Mouse (Mus musculus) heart, embryonic 10.5 days (tissue): ENCODE measurements around the gene Dlg5. TPM values are rescaled to one million over a fixed set of nuclear protein-coding genes. Genes with fewer than 3 reads are reported as not detected.
A peak's percentile ranks its signal among the peaks of the same experiment; 100 is the strongest.

Experiments used
- DNase-seq: peaks from one replicate; pipeline ENCODE4 v3.0.0-alpha.2; 2017; ENCODE audit warnings: low spot score
- H3K27ac ChIP-seq: fragments of 300-500 bp; sonication (generic); 2 replicates; pipeline ENCODE4 v1.5.1; 2016; ENCODE audit warnings: mild to moderate bottlenecking
- H3K27me3 ChIP-seq: fragments of 300-500 bp; sonication (generic); 2 replicates; pipeline ENCODE4 v1.6.1; 2016; ENCODE audit warnings: mild to moderate bottlenecking; ENCODE audit not compliant: poor library complexity, insufficient read depth, severe bottlenecking
- H3K36me3 ChIP-seq: fragments of 300-500 bp; sonication (generic); 2 replicates; pipeline ENCODE4 v1.6.1; 2016; ENCODE audit warnings: mild to moderate bottlenecking, moderate library complexity
- H3K4me1 ChIP-seq: fragments of 300-500 bp; sonication (generic); 2 replicates; pipeline ENCODE4 v1.6.1; 2016; ENCODE audit warnings: mild to moderate bottlenecking
- H3K4me3 ChIP-seq: fragments of 300-500 bp; sonication (generic); 2 replicates; pipeline ENCODE4 v1.5.1; 2016; ENCODE audit warnings: mild to moderate bottlenecking, moderate library complexity
- H3K9me3 ChIP-seq: fragments of 300-500 bp; sonication (generic); 2 replicates; pipeline ENCODE4 v1.6.1; 2016; ENCODE audit warnings: mild to moderate bottlenecking, moderate library complexity
- WGBS: fragments of 180-500 bp; shearing (Covaris S2); methylation state at CpG from one replicate; pipeline ENCODE4 v1.1.7; 2016; 5-methylcytosine and 5-hydroxymethylcytosine counted together
- polyA plus RNA-seq: library from polyadenylated mRNA; unstranded; fragments of >200 nt; fragmentation: Nextera tagmentation; extraction: Ambion mirVana; gene quantifications from 2 replicates; pipeline ENCODE4 v1.2.1, GENCODE M21; 2016

The Dlg5 gene
- polyA plus RNA-seq, 1 experiment from 2014 or later = 15.1 TPM

DNA sequence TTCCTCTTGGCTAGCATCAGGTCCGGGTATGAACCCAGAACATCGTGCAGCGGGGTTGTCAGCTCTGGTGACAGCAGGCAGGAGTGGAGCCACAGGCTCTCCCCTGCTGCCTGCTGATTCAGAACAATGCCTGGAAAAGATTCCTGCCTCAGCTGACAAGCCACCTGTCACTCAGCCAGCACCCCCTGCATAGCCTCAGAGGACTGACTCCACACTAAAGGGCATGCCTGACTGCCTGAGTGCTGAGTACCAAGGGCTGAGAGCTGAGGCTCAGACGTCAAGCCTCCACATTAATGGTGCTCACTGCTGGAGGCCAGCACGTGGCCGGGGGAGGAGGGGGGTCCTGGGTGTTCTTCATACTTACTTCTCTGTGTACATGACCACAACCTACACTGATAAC, 72.4 kb downstream of the Dlg5 start:
- DNase-seq = no peak
- H3K36me3 ChIP-seq = peaks cover 83% of the 10 kb centered on the region
- WGBS = 58% methylated on average over 6 of the region's 6 CpGs

GRCm38 (mm10) chr14:24171639-24172311, 73.9 kb downstream of the Dlg5 start:
- 88% methylated on average over 13 of the region's 13 CpGs for WGBS

More for the DNA sequence above, 72.4 kb downstream of the Dlg5 start:
- Histone ChIP-seq H3K9me3 (no peaks in the 10 kb centered on the region), H3K27me3 (no peaks in the 10 kb centered on the region), H3K27ac (peak overlapping the region; percentile 4; the same call in 1 of the 2 replicates), H3K4me3 (no peak overlapping the region), H3K4me1 (peaks cover 30% of the 10 kb centered on the region; the same call in 1 of the 2 replicates)

GRCm38 (mm10) chr14:24166046-24166445, 79.7 kb downstream of the Dlg5 start:
- WGBS = 80% methylated on average over 8 of the region's 8 CpGs
- Histone ChIP-seq H3K27ac (no peak overlapping the region), H3K4me1 (peaks cover 15% of the 10 kb centered on the region; the same call in 1 of the 2 replicates), H3K36me3 (peaks cover 79% of the 10 kb centered on the region), H3K4me3 (no peak overlapping the region), H3K27me3 (no peaks in the 10 kb centered on the region), H3K9me3 (no peaks in the 10 kb centered on the region)
- DNase-seq = no peak

More at GRCm38 (mm10) chr14:24171639-24172311, 73.9 kb downstream of the Dlg5 start:
- Histone ChIP-seq H3K36me3 (peaks cover 82% of the 10 kb centered on the region), H3K4me3 (no peak overlapping the region), H3K27me3 (no peaks in the 10 kb centered on the region), H3K9me3 (no peaks in the 10 kb centered on the region), H3K4me1 (peaks cover 25% of the 10 kb centered on the region; the same call in 1 of the 2 replicates), H3K27ac (no peak overlapping the region)
- no peak for DNase-seq

GRCm38 (mm10) chr14:24164721-24165367, 80.9 kb downstream of the Dlg5 start:
- H3K4me1 ChIP-seq = 0 out of 2 replicates have a peak, but pooled peaks cover 4% of the 10 kb centered on the region
- no peak overlapping the region for H3K27ac ChIP-seq
- H3K9me3 ChIP-seq = no peaks in the 10 kb centered on the region
- WGBS = 90% methylated on average over 8 of the region's 8 CpGs
- DNase-seq = no peak
- H3K27me3 ChIP-seq = no peaks in the 10 kb centered on the region
- H3K4me3 ChIP-seq = no peak overlapping the region
- peaks cover 70% of the 10 kb centered on the region for H3K36me3 ChIP-seq

GRCm38 (mm10) chr14:24162856-24163255, 82.9 kb downstream of the Dlg5 start:
- H3K4me1 ChIP-seq = 0 out of 2 replicates have a peak, but pooled peaks cover 4% of the 10 kb centered on the region
- 80% methylated on average over 10 of the region's 10 CpGs for WGBS
- no peak for DNase-seq
- H3K36me3 ChIP-seq = peaks cover 66% of the 10 kb centered on the region
- H3K9me3 ChIP-seq = no peaks in the 10 kb centered on the region
- H3K27me3 ChIP-seq = no peaks in the 10 kb centered on the region
- H3K27ac ChIP-seq = no peak overlapping the region
- H3K4me3 ChIP-seq = no peak overlapping the region

DNA sequence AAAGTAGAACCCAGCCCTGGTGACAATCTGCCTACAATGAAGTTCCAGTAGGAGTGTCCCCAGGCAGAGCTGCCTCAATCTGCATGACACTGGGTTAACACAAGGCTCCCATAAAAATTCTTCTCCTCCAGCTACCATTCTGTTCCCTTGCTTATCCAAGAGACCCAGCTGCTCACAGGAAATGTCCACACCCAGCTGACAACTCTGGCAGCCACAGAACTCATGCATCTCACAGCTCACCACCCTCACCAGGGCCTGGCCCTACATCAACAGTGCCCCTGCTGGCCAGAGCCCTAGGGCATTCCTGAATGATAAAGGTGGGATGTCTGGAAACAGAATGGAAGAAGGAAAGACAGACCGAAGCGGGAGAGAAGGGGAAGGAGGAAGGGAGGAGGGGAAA, 96.8 kb downstream of the Dlg5 start:
- Histone ChIP-seq H3K27ac (no peak overlapping the region), H3K9me3 (no peaks in the 10 kb centered on the region), H3K4me3 (no peak overlapping the region), H3K27me3 (no peaks in the 10 kb centered on the region), H3K4me1 (peaks cover 13% of the 10 kb centered on the region), H3K36me3 (peaks cover 100% of the 10 kb centered on the region)
- WGBS = 58% methylated on average over 2 of the region's 2 CpGs
- DNase-seq = no peak

DNA sequence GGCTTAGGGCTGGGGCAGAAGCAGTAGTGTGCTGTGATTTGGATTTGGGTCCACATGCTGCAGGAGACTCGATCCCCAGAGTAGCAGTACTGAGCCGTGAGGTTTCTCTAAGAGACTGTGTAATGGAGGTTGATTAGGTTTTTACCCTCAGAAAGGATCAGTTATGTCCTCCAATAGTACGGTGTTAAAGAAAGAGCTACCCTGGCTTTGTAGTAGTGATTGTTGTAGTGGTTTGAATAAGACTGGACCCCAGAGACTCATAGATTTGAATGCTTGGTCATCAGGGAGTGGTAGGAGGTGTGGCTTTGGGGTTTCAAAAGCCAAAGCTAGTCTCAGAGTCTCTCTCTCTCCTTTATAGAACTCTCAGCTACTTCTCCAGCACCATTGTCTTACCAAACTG, 100.9 kb downstream of the Dlg5 start:
- peaks cover 88% of the 10 kb centered on the region for H3K36me3 ChIP-seq
- DNase-seq = no peak
- H3K27ac ChIP-seq = no peak overlapping the region
- 91% methylated on average over 3 of the region's 3 CpGs for WGBS
- no peaks in the 10 kb centered on the region for H3K9me3 ChIP-seq
- H3K4me1 ChIP-seq = peaks cover 31% of the 10 kb centered on the region
- H3K4me3 ChIP-seq = no peak overlapping the region
- no peaks in the 10 kb centered on the region for H3K27me3 ChIP-seq

GRCm38 (mm10) chr14:24144421-24144820, 101.3 kb downstream of the Dlg5 start:
- Histone ChIP-seq H3K9me3 (no peaks in the 10 kb centered on the region), H3K4me3 (no peak overlapping the region), H3K4me1 (peaks cover 28% of the 10 kb centered on the region), H3K27ac (no peak overlapping the region), H3K36me3 (peaks cover 85% of the 10 kb centered on the region), H3K27me3 (no peaks in the 10 kb centered on the region)
- no peak for DNase-seq
- 65% methylated on average over 8 of the region's 8 CpGs for WGBS

DNA sequence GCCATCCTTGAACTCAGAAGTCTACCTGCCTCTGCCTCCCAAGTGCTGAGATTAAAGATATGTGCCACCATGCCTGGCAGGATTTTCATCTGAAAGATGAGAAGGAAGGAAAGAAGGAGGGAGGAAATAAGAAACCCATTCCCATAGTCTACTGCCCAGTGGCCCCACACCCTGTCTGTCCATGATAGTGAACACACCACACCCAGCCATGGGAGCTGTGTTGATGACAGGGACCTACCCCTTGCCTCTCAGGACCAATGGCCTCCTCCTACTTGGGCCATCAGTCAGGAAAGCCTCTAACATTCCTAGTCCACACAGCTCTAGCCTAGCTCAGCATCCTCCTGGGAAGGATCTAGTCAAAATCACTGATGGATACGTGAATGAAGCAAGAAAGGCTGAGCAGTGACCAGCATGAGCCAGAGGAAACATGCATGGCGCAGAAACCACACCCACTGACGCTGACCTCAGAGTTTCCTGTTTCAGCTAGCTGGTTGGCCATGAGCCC, 102.7 kb downstream of the Dlg5 start:
- Histone ChIP-seq H3K27ac (peak overlapping the region; percentile 47; the same call in 1 of the 2 replicates), H3K9me3 (no peaks in the 10 kb centered on the region), H3K4me1 (peaks cover 23% of the 10 kb centered on the region), H3K27me3 (no peaks in the 10 kb centered on the region), H3K36me3 (peaks cover 85% of the 10 kb centered on the region), H3K4me3 (no peak overlapping the region)
- DNase-seq = no peak
- WGBS = 80% methylated on average over 3 of the region's 3 CpGs

DNA sequence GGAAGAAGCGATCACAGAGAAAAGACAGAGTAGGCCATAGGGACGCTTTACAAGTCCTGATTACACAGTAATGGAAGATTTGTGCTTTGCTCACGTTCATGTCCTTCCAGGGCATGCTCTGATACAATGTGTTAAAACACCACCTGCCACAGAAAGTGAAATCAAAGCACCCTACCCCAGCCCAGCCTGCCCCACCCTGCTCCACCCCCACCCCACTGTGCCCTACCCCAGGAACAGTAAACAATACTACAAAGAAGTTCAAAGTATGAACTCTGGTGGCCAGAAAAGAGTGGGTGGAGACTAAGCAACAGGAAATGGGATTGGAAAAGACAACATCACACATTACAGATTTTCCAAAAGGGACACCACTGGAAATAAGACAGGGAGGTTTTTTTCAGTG, 104.0 kb downstream of the Dlg5 start:
- Histone ChIP-seq H3K27ac (0 out of 2 replicates have a peak overlapping the region, but pooled peaks have one; percentile 32), H3K9me3 (no peaks in the 10 kb centered on the region), H3K4me3 (no peak overlapping the region), H3K4me1 (peaks cover 23% of the 10 kb centered on the region), H3K36me3 (peaks cover 85% of the 10 kb centered on the region), H3K27me3 (no peaks in the 10 kb centered on the region)
- no peak for DNase-seq
- WGBS = 67% methylated on average over 3 of the region's 3 CpGs

DNA sequence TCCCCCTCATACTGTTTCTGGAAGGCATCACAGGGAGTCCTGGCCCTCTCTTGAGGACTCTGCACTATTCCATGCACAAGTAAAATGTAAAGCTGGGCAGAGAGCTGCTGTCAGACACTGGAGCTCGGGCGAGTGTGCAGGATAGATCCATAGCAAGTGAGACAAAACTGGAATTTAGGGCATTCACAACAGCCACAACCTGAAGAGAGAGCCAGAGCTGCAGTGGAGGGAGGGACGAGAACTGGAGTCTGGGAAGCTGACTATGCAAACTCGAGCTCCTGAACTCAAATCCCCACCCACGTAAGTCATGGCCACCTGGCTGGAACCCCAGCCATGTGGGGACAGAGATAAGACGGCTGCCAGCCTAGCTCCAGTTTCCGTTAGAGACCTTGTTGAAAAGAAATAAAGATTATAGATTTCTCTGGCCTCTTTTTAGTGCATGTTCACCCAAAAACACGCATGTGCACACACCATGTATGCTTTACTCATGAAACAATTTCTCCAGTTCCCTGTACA, 105.4 kb downstream of the Dlg5 start:
- Histone ChIP-seq H3K9me3 (no peaks in the 10 kb centered on the region), H3K27me3 (no peaks in the 10 kb centered on the region), H3K27ac (peak overlapping the region; percentile 12; the same call in 1 of the 2 replicates), H3K4me1 (peaks cover 23% of the 10 kb centered on the region), H3K4me3 (no peak overlapping the region), H3K36me3 (peaks cover 85% of the 10 kb centered on the region)
- WGBS = 52% methylated on average over 8 of the region's 8 CpGs
- DNase-seq = no peak

GRCm38 (mm10) chr14:24136908-24137307, 108.8 kb downstream of the Dlg5 start:
- Histone ChIP-seq H3K4me3 (no peak overlapping the region), H3K36me3 (peaks cover 71% of the 10 kb centered on the region), H3K9me3 (no peaks in the 10 kb centered on the region), H3K27me3 (no peaks in the 10 kb centered on the region), H3K27ac (no peak overlapping the region), H3K4me1 (peaks cover 10% of the 10 kb centered on the region; the same call in 1 of the 2 replicates)
- no peak for DNase-seq
- 92% methylated on average over 11 of the region's 11 CpGs for WGBS
